Mouse (Mus musculus): ENCODE data around the gene Sctr. TPM values are rescaled to one million over a fixed set of nuclear protein-coding genes. Genes with fewer than 3 reads are reported as not detected.
A peak's percentile ranks its signal among the peaks of the same experiment; 100 is the strongest.

Gene Sctr
- polyA plus RNA-seq, 1 experiment from 2014 or later, result not detected

- no peak for ATAC-seq (ENCODE audit: insufficient number of reproducible peaks, insufficient read depth, low FRiP score, low TSS enrichment, low read depth)
- H3K27me3 ChIP-seq, result no peaks in the 10 kb centered on the region
- no peaks in the 10 kb centered on the region; the same call in 1 of the 2 replicates for H3K4me1 ChIP-seq (replicated peaks)
- H3K9me3 ChIP-seq, result peaks cover 5% of the 10 kb centered on the region; the same call in 1 of the 2 replicates
- H3K36me3 ChIP-seq, result no peaks in the 10 kb centered on the region
- WGBS, result 81% methylated on average over 6 of the region's 6 CpGs
- H3K4me3 ChIP-seq (replicated peaks), result no peak overlapping the region
- H3K9ac ChIP-seq (replicated peaks), result no peak overlapping the region
- H3K27ac ChIP-seq, result no peak overlapping the region
- H3K4me2 ChIP-seq, result no peak overlapping the region
Measured at GRCm38 (mm10) chr1:120054997-120055396, 48.3 kb downstream of the Sctr start.

GRCm38 (mm10) chr1:120055475-120055874, 48.8 kb downstream of the Sctr start:
- Histone ChIP-seq H3K4me3 (replicated peaks) (no peak overlapping the region), H3K27me3 (no peaks in the 10 kb centered on the region), H3K9ac (replicated peaks) (no peak overlapping the region), H3K4me1 (replicated peaks) (no peaks in the 10 kb centered on the region; the same call in 1 of the 2 replicates), H3K27ac (no peak overlapping the region), H3K4me2 (no peak overlapping the region), H3K9me3 (peaks cover 5% of the 10 kb centered on the region; the same call in 1 of the 2 replicates), H3K36me3 (no peaks in the 10 kb centered on the region)
- WGBS, result 68% methylated on average over 6 of the region's 6 CpGs
- peak; percentile 35; the same call in 1 of the 2 replicates for ATAC-seq (ENCODE audit: insufficient number of reproducible peaks, insufficient read depth, low FRiP score, low TSS enrichment, low read depth)

GRCm38 (mm10) chr1:120056236-120056635, 49.5 kb downstream of the Sctr start:
- peaks cover 5% of the 10 kb centered on the region; the same call in 1 of the 2 replicates for H3K9me3 ChIP-seq
- ATAC-seq (ENCODE audit: insufficient number of reproducible peaks, insufficient read depth, low FRiP score, low TSS enrichment, low read depth), result no peak
- 73% methylated on average over 7 of the region's 7 CpGs for WGBS
- H3K4me1 ChIP-seq (replicated peaks), result no peaks in the 10 kb centered on the region; the same call in 1 of the 2 replicates
- H3K27ac ChIP-seq, result no peak overlapping the region
- no peak overlapping the region for H3K9ac ChIP-seq (replicated peaks)
- no peaks in the 10 kb centered on the region for H3K36me3 ChIP-seq
- no peaks in the 10 kb centered on the region for H3K27me3 ChIP-seq
- H3K4me2 ChIP-seq, result no peak overlapping the region
- H3K4me3 ChIP-seq (replicated peaks), result no peak overlapping the region

- Histone ChIP-seq H3K4me1 (replicated peaks) (no peaks in the 10 kb centered on the region; the same call in 1 of the 2 replicates), H3K9ac (replicated peaks) (no peak overlapping the region), H3K27ac (no peak overlapping the region), H3K9me3 (peaks cover 5% of the 10 kb centered on the region; the same call in 1 of the 2 replicates), H3K4me2 (no peak overlapping the region), H3K4me3 (replicated peaks) (no peak overlapping the region), H3K27me3 (no peaks in the 10 kb centered on the region), H3K36me3 (no peaks in the 10 kb centered on the region)
- WGBS, result 65% methylated on average over 14 of the region's 14 CpGs
- ATAC-seq (ENCODE audit: insufficient number of reproducible peaks, insufficient read depth, low FRiP score, low TSS enrichment, low read depth), result no peak
Measured at GRCm38 (mm10) chr1:120057044-120057443, 50.4 kb downstream of the Sctr start.

GRCm38 (mm10) chr1:120057674-120058430, 51.2 kb downstream of the Sctr start:
- H3K4me2 ChIP-seq, result no peak overlapping the region
- no peak overlapping the region for H3K27ac ChIP-seq
- no peaks in the 10 kb centered on the region for H3K36me3 ChIP-seq
- 71% methylated on average over 8 of the region's 8 CpGs for WGBS
- ATAC-seq (ENCODE audit: insufficient number of reproducible peaks, insufficient read depth, low FRiP score, low TSS enrichment, low read depth), result no peak
- H3K4me3 ChIP-seq (replicated peaks), result no peak overlapping the region
- H3K9ac ChIP-seq (replicated peaks), result no peak overlapping the region
- no peaks in the 10 kb centered on the region; the same call in 1 of the 2 replicates for H3K4me1 ChIP-seq (replicated peaks)
- peaks cover 5% of the 10 kb centered on the region; the same call in 1 of the 2 replicates for H3K9me3 ChIP-seq
- H3K27me3 ChIP-seq, result no peaks in the 10 kb centered on the region

GRCm38 (mm10) chr1:120060687-120061086, 54.0 kb downstream of the Sctr start:
- 78% methylated on average over 5 of the region's 5 CpGs for WGBS
- Histone ChIP-seq H3K4me2 (no peak overlapping the region), H3K4me1 (replicated peaks) (no peaks in the 10 kb centered on the region; the same call in 1 of the 2 replicates), H3K9ac (replicated peaks) (no peak overlapping the region), H3K27me3 (no peaks in the 10 kb centered on the region), H3K9me3 (no peaks in the 10 kb centered on the region), H3K27ac (no peak overlapping the region), H3K36me3 (no peaks in the 10 kb centered on the region), H3K4me3 (replicated peaks) (no peak overlapping the region)
- ATAC-seq (ENCODE audit: insufficient number of reproducible peaks, insufficient read depth, low FRiP score, low TSS enrichment, low read depth), result no peak

GRCm38 (mm10) chr1:120062231-120062630, 55.5 kb downstream of the Sctr start:
- no peaks in the 10 kb centered on the region for H3K9me3 ChIP-seq
- H3K9ac ChIP-seq (replicated peaks), result no peak overlapping the region
- ATAC-seq (ENCODE audit: insufficient number of reproducible peaks, insufficient read depth, low FRiP score, low TSS enrichment, low read depth), result no peak
- WGBS, result 90% methylated on average over 7 of the region's 7 CpGs
- H3K4me1 ChIP-seq (replicated peaks), result no peaks in the 10 kb centered on the region
- H3K27me3 ChIP-seq, result no peaks in the 10 kb centered on the region
- H3K4me3 ChIP-seq (replicated peaks), result no peak overlapping the region
- no peak overlapping the region for H3K4me2 ChIP-seq
- H3K27ac ChIP-seq, result no peak overlapping the region
- H3K36me3 ChIP-seq, result no peaks in the 10 kb centered on the region

GRCm38 (mm10) chr1:120064036-120064682, 57.5 kb downstream of the Sctr start:
- H3K27me3 ChIP-seq, result no peaks in the 10 kb centered on the region
- no peak overlapping the region for H3K4me3 ChIP-seq (replicated peaks)
- whole genome bisulfite sequencing, result 89% methylated on average over 11 of the region's 11 CpGs
- ATAC-seq (ENCODE audit: insufficient number of reproducible peaks, insufficient read depth, low FRiP score, low TSS enrichment, low read depth), result no peak
- no peaks in the 10 kb centered on the region for H3K36me3 ChIP-seq
- H3K4me2 ChIP-seq, result no peak overlapping the region
- no peaks in the 10 kb centered on the region for H3K9me3 ChIP-seq
- no peak overlapping the region for H3K9ac ChIP-seq (replicated peaks)
- no peak overlapping the region for H3K27ac ChIP-seq
- H3K4me1 ChIP-seq (replicated peaks), result no peaks in the 10 kb centered on the region

GRCm38 (mm10) chr1:120066159-120066558, 59.5 kb downstream of the Sctr start:
- Histone ChIP-seq H3K4me2 (no peak overlapping the region), H3K27ac (no peak overlapping the region), H3K9ac (replicated peaks) (no peak overlapping the region), H3K4me1 (replicated peaks) (no peaks in the 10 kb centered on the region), H3K27me3 (peaks cover 5% of the 10 kb centered on the region; the same call in 1 of the 2 replicates), H3K9me3 (no peaks in the 10 kb centered on the region), H3K4me3 (replicated peaks) (no peak overlapping the region), H3K36me3 (no peaks in the 10 kb centered on the region)
- 88% methylated on average over 8 of the region's 8 CpGs for WGBS
- ATAC-seq (ENCODE audit: insufficient number of reproducible peaks, insufficient read depth, low FRiP score, low TSS enrichment, low read depth), result no peak

GRCm38 (mm10) chr1:120066625-120067024, 59.9 kb downstream of the Sctr start:
- no peak for ATAC-seq (ENCODE audit: insufficient number of reproducible peaks, insufficient read depth, low FRiP score, low TSS enrichment, low read depth)
- WGBS, result 88% methylated on average over 3 of the region's 3 CpGs
- H3K27ac ChIP-seq, result no peak overlapping the region
- no peaks in the 10 kb centered on the region for H3K36me3 ChIP-seq
- no peaks in the 10 kb centered on the region for H3K4me1 ChIP-seq (replicated peaks)
- H3K27me3 ChIP-seq, result peaks cover 9% of the 10 kb centered on the region; the same call in 1 of the 2 replicates
- H3K4me2 ChIP-seq, result no peak overlapping the region
- H3K9me3 ChIP-seq, result no peaks in the 10 kb centered on the region
- H3K9ac ChIP-seq (replicated peaks), result no peak overlapping the region
- H3K4me3 ChIP-seq (replicated peaks), result no peak overlapping the region

- WGBS, result 82% methylated on average over 5 of the region's 5 CpGs
- H3K9ac ChIP-seq (replicated peaks), result no peak overlapping the region
- H3K4me1 ChIP-seq (replicated peaks), result peaks cover 14% of the 10 kb centered on the region
Measured at GRCm38 (mm10) chr1:120069120-120069519, 62.4 kb downstream of the Sctr start.

More at GRCm38 (mm10) chr1:120069120-120069519, 62.4 kb downstream of the Sctr start:
- Histone ChIP-seq H3K36me3 (no peaks in the 10 kb centered on the region), H3K27ac (no peak overlapping the region), H3K9me3 (no peaks in the 10 kb centered on the region), H3K4me3 (replicated peaks) (no peak overlapping the region), H3K27me3 (peaks cover 34% of the 10 kb centered on the region), H3K4me2 (no peak overlapping the region)
- ATAC-seq (ENCODE audit: insufficient number of reproducible peaks, insufficient read depth, low FRiP score, low TSS enrichment, low read depth), result no peak

Measured in limb, embryonic 12.5 days (tissue).